Mouse (Mus musculus) adrenal gland, adult 18-20 months (tissue): ENCODE measurements at regions not wholly inside any gene's neighbourhood (a gene's known extent, or its start where the extent isn't known, plus 50 kb on each side); places are given as distances from the start of the nearest gene placed in this dataset.

Experiments
- DNase-seq, 2 experiments: peaks; one replicate each; pipeline ENCODE4 v3.0.0; 2021 to 2022; ENCODE audit warnings: low spot score in 2 of 2

GRCm38 (mm10) chr15:97578046-97578445 is 127.6 kb downstream of the Rpap3 start:
- no peak for DNase-seq

DNA sequence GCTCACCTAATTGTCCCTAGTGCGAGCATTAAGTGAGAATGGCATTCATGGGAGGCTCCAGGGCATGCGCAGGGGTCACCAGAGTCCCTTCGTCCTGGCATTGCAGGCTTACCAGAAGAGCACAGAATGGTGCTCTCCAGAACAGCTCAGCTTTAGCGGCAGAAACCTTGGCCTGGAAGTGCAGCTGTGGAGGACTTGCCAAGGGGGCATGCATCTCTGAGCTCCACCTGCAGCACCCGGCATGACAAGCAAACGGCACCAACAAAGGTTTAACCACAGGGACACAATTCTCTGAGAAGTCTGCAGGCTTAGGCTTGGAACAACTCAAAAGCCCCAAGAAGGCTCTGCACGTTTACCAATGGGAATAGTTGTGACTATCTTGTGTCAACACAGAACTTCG is 128.4 kb downstream of the Rpap3 start:
- no peak for DNase-seq

- DNase-seq = no peak
These were observed 133.0 kb downstream of the Rpap3 start for GRCm38 (mm10) chr15:97572639-97573038.

DNA sequence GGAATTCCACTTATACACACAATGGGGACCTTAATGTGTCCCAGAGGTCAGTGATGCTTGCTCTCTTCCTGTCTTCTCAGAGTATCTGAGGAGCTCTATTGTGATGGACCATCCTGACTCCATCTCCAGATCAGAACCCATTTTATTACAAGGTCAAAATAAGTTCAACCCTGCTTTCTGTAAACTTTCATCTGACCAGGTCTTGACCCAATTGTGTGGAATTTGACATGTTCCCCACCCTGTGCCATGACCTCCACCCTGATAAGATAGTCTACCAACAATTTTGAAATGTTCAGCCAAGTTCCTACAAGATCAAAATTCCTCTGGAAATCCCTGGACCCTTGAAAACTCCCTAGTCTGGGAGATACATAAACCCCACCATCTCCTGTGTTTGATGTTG is 133.7 kb downstream of the Rpap3 start:
- DNase-seq = no peak

GRCm38 (mm10) chr15:97560096-97560495 is 145.5 kb downstream of the Rpap3 start:
- DNase-seq = no peak

- DNase-seq = no peak
These were observed 146.9 kb downstream of the Rpap3 start for GRCm38 (mm10) chr15:97558725-97559124.

DNA sequence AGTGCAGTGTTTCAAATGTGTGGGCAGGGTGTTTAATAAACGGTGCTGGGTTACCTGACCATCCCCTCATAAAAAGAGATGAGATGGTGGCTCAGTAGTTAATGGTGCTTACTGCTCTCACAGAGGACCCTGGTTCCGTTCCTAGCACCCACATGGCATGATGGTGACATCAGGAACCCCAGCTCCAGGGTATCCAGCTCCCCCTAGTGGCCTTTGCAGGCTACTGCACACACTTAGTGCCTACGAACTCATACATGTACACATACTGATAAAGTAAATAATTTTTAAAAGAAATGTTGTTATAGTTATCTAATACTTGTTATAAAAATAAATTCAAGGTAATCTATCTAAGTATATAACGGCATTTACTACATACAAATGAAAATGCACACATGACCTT is 157.3 kb downstream of the Rpap3 start:
- DNase-seq = no peak

DNA sequence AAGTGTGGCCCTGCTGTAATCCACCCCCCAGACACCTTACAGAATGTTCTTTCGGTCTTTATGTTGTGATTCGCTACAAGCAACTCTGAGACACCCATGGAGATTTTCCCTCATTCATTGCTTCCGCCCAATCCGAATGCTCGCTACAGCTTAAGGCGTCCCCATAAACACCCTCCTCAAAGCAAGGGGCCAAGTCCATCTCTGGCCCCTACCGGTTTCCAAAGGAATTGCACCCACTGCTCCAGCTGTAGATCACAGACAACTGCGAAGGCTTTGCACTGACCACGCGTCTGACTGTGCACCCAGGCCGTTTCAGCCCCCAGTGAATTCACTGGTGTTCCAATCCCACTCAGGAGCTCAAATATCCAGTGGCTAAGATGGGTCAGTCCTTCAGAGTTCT is 160.6 kb downstream of the Rpap3 start:
- no peak for DNase-seq

GRCm38 (mm10) chr15:97541646-97542045 is 164.0 kb downstream of the Rpap3 start:
- DNase-seq = no peak

DNA sequence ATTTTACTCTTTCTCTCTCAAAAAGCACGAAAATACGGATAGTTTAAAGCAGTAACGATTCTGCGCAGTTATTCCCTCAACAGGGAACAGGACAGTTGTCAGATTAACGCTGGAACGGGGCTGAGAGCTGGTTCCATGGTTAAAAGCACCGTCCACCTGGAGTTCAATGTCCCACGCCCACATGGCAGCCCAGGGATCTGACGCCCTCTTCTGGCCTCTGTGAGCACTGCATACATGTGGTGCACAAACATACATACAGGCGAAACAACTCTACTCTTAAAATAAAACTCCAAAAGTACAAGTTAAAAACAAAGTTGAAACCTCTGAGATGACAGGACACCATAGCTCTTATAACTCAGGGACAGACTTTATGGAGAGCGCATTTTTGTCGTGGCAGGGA is 169.5 kb downstream of the Rpap3 start:
- no peak for DNase-seq

DNA sequence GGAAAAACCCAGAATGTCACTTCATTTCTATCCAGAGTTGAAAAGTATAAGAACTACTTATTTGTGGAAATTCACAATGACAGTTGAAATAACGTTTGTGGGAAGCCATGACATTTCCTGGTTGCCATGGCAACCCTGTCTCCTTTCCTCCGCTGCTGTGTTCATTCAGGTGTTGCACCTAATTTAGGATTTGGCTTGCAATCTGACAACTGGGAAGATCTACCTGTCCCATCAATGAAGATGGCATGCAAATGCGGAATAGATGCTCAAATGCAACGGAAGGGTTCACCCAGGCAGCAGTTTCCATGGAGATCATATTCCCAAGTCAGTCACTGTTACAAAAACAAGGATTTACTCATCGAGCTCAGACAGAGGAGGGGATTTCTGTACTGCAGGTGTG is 170.7 kb downstream of the Rpap3 start:
- no peak for DNase-seq

- no peak for DNase-seq
These were observed 171.9 kb downstream of the Rpap3 start for GRCm38 (mm10) chr15:97533553-97534291.

DNA sequence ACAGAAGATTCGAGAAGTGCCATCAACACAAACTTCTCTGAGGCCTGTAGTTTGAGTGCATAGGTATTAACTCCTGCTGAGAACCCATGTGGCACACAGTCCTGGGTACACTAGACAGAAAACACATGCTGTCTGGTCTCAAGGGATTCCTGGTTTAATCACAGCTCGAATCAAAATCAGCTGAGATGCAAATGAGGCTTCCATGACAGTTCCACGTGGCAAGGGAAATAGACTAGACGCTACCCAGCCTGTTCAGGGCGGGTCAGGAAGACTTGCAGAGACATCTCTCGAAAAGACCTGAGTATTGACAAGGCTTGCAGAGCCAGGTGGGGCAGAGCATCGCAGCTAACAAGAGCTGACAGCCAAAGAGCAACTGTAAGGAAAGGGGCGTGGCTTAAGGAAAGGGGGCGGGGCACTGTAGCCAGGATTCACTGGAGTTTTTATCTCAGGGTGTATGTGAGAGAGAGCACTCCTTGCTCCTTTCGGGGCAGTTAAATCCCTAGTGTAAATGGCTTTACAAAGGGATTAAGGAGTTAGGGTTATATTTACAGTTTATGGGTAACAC is 173.2 kb downstream of the Rpap3 start:
- no peak for DNase-seq

GRCm38 (mm10) chr15:97528291-97529050 is 177.2 kb downstream of the Rpap3 start:
- DNase-seq = no peak

GRCm38 (mm10) chr15:97520395-97520794 is 185.2 kb downstream of the Rpap3 start:
- no peak for DNase-seq

- DNase-seq = no peak
These were observed 185.7 kb downstream of the Rpap3 start for GRCm38 (mm10) chr15:97519919-97520345.

DNA sequence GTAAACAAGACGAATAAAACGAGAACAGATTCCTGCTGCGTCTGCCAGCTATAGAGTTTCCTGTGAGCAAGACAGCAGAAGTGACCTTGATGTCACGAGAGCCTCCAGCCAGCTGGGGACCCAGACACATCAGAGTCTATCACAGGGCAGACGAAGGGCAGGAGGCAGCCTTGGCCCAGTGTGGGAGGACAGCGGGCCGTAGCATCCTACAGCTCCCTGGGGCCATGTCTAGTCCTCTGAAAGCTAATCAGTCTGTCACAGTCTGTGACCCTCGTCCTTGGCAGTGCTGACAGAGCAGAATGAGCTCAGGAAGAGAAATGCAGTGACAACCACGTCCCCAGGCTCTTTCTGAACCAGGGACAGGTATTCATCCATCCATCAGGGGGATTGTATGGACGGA is 187.7 kb downstream of the Rpap3 start:
- peak in 1 of 2 experiments; percentile 7 for DNase-seq

GRCm38 (mm10) chr15:97517188-97517587 is 188.4 kb downstream of the Rpap3 start:
- no peak for DNase-seq

- DNase-seq = no peak
These were observed 189.9 kb downstream of the Rpap3 start for GRCm38 (mm10) chr15:97515773-97516172.

- no peak for DNase-seq
These were observed 197.8 kb downstream of the Rpap3 start for GRCm38 (mm10) chr15:97507656-97508306.

- DNase-seq = no peak
These were observed 198.4 kb downstream of the Rpap3 start for GRCm38 (mm10) chr15:97507176-97507575.

GRCm38 (mm10) chr15:97505715-97506114 is 199.9 kb downstream of the Rpap3 start:
- DNase-seq = no peak
